Mouse (Mus musculus): ENCODE measurements at regions not wholly inside any gene's neighbourhood (a gene's known extent, or its start where the extent isn't known, plus 50 kb on each side); places are given as distances from the start of the nearest gene placed in this dataset.

DNA sequence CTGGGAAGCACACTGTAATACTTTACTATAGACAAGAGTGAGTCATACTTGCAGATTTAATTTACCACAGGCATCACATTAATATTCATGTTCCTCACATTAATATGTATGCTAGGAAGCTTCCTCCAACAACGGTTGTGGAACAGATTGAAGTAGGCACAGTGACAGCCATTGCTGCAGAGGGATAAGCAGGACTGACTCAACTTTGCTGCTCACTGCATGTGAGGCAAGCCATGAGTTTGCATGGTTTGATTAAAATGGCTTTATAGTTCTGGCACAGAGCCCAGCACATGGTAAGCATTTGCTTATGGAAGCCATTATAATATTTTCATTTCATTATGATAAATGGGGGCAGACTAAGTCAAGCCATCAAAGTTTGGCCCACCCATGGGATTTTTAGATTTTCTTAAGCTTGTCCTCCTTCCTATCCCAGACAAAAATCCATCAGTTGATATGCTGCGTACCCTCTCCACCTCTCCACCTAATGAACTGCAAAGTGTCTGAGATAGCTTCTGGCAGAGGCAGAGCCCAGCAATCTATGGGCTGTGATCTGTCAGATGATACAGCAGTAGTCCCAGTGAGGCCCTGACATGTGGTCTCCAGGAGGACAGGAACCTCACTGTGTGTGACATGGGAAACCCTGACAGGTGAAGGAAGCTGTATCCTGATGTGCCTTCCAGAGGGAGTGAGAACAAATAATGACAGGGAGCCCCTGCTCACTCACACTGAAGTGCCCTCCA is 109.6 kb upstream of the Arrdc4 start:
- DNase-seq (ENCODE audit: low spot score in 2 of 2), result peak; percentile 14 to 20

DNA sequence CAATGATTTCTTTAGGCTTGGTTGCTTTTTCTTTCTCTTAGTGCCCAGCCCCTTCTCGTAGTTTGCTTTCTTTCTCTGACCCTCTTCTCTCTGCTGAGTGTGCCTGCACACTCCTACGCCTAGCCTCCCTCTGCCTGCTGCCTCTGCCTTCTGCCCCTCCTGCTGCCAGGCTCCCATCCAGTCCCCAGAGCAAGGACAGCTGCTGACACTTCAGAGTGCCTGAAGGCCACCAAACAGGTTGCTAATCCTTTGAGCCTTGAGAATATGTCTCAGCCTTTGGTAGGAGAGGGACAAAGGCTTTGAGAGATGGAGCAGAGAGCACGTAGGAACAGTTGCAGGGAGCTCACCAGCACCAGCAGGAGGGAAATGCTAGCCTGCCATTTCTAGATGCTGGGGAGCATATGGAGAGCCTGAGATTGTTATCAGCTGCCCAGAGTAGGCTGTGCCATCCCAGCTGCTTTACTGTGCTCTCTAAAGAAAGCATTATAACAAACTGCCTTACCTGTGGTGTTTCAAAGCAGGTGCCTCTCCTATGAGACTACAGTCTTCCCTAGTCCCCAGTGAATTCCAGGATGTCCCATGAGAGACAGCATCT is 103.0 kb upstream of the Arrdc4 start:
- peak; percentile 38 to 57 for DNase-seq (ENCODE audit: low spot score in 2 of 2)

DNA sequence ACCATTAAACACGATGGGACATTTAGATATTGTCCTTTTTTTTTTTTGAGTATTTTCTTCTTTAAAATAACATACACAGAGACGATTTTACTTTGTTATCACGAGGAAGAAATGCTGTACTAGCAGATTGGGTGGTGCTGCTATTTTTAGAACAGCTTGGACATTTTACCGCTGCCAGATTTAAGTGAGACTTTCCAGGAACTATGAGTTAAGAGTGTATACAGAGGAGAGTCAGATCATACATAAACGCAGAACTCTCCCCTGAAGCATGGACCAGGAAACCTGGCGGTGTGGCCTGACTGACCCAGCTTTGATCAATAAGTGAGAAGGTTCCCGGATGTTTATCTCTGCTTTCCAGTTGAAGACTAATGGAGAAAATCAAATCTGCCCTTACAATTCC is 95.6 kb upstream of the Arrdc4 start:
- no peak for DNase-seq (ENCODE audit: low spot score in 2 of 2)

DNA sequence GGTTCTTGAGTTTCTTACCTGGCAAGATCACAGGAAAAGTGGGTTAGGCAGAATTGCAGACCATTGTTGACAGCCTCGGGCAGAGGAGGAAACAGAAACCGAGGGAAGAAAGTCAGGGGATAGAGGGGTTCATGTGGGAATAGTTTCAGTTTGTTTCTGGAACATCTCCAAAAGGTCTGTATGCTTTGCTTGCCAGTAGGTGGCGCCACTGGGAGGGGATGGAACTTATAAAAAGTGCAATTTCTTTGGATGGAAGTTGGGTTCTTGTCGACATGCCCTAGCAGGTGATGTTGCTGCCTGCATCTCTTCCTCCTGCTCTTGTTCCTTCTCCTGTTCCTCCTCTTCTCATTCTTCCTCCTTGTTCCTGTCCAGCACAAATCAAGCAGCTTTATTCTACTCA is 94.3 kb upstream of the Arrdc4 start:
- DNase-seq (ENCODE audit: low spot score in 2 of 2), result no peak

DNA sequence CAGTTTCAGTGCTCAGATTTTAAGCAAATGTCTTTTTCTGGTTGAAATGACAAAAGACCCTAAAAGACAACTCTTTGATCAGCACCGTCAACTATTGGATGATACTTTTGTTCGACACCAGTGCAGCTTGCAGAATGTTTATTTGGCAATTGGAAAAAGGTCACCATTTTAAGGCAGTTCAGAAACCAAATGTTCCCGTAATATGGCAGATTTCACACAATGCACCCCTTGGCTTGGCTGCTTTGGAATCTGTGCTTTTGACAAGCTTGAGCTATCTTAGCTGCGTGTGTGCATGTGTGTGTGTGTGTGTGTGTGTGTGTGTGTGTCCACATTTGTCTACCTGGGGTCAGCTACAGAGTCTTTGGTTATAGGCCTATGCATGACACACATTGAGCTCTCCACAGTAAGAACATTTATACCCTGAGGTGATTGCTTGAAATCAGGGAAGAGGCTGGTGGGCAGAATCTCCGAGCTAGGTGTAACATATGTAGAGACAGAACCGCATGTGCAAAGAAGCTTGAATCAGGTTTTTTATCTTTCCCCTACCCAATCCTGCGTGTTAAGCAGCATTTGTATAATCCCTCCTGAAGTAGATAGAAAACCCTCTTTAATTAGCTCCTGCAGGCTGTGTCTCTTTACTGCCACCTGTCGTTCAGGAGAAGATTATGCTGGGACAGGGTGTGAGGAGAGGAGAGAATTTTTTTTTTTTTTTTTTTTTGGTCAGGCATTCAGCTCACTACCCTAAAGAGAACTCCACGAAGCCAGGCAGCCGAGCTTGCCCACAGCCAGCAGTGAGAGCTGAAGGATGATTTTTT is 85.1 kb upstream of the Arrdc4 start:
- DNase-seq (ENCODE audit: low spot score in 2 of 2), result no peak

DNA sequence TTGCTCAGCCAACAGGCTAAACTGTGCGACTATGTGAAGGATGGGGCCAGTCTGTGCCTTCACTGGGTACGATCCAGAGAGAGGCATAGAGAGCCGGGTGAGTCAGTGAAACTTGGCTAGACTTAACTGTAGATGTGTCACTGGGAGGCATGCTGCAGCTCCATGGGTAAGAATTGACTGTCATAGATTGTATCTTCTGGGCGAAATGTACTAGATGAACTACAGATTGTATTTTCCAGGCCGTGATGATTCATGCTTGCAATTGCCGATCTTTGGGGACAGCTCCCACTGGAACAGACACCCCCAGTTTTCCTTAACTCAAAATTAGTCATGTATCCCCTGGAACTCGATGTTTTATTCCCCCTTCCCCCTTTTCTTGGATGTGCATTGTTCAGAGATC is 84.5 kb upstream of the Arrdc4 start:
- peak; percentile 51 to 56 for DNase-seq (ENCODE audit: low spot score in 2 of 2)

DNA sequence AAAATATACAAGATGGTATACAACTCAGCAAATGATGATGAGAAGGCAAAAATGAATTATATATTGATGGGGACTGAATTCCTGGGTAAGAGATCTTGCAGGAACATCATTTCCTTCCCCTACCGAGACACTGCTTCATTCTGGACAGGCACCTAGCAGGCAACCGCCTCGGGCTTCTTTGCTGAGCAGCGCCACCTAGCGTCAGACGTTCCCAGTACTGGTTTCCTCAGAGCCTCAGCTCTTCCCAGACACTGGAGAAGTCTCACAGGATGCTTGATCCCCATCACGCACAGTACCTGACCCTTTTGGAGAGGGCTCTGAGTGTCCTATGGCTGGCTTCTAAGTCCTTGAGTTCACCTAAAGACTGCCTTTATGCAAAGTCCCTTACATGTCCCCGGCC is 80.8 kb upstream of the Arrdc4 start:
- DNase-seq (ENCODE audit: low spot score in 2 of 2), result peak; percentile 91 to 94

DNA sequence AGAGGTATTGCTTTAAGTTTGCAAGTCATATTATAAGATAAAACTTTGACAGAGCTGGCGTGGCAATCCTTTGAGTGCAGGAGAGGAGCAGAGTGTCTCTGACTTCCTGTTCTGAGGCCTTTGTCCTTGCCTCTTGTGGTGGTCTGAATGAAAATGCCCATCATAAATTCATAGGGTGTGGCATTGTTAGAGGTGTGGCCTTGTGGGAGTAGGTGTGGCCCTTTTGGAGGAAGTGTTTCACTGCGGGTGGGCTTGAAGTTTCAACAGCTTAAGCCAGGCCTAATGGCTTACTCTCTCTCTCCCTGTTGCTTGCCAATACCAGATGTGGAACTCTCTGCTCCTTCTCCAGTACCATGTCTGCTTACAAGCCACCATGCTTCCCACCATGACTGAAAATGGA is 75.4 kb upstream of the Arrdc4 start:
- no peak for DNase-seq (ENCODE audit: low spot score in 2 of 2)

DNA sequence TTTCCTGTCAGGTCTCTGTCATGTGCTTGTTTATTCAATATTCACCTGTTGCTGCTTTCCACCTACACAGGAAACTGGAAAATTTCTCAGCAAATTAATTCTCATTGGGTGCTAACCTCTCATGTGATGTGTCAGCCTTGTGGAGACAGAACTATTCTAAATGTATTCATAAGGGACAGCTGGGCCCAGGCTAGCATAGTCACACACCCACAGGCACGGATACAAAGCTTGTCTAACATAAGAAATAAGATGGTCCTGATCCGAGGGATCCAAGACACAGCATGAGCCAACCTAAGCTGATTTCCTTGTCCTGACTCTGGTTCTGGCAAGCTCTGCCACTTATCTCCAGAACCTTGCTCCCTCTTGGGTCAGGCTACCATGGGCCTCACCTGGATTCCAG is 74.6 kb upstream of the Arrdc4 start:
- DNase-seq (ENCODE audit: low spot score in 2 of 2), result no peak

DNA sequence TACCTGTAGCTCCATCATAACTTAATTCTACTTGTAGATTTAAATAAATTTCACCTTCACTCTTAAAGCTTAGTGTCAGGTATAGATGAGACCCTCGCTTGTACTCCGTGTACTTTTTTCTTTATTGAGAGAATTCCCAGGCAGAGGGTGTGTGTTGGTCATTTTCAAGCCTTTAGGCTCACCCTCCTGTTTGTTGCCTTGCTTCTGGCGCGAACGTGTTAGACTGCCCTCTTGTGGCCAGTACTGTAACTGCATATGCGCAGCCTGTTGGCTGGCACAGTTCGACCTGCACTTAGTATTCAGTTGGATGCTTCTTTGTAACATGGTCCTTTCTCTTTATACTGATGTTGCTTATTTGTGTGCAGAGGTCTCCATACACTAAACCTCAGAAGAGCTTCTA is 74.1 kb upstream of the Arrdc4 start:
- peak; percentile 71 to 72 for DNase-seq (ENCODE audit: low spot score in 2 of 2)

DNA sequence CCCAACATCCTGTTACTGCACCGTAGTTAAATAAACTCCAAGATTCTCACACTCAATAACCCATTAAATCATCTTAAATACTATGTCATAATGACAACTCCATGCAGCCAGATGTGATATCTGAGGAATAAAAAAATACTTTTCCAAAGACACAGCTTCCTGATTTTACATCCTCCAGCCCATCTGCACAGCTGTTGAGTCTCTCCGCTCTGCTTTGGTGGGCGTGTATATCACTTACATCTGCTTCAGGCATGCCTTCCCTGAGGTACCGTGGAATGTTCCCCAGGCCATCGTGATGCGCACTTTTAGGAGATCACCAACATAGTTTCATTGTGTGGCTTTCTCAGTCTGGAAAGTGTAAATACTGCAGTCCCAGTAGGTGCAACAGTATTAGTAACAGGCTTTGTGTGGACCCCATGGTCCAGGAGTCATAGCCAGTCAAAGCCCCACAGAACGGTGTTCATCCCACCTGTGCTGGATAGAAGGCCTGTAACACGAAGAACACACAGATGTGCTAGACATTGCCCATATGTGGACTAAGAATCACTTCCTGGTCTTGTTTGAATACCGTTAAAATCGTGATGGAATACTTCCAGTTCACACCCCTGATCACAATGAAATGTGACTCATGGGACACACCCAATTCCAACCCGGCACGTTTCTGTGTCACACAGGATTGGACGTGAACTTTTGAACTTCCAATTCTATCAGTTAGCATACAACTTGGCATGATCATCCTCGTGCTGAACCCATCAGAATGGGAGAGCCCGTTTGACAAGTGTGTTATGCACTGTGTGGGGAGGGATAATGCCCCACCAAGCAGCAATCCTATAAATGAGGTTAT is 66.0 kb upstream of the Arrdc4 start:
- DNase-seq (ENCODE audit: low spot score in 2 of 2), result no peak

DNA sequence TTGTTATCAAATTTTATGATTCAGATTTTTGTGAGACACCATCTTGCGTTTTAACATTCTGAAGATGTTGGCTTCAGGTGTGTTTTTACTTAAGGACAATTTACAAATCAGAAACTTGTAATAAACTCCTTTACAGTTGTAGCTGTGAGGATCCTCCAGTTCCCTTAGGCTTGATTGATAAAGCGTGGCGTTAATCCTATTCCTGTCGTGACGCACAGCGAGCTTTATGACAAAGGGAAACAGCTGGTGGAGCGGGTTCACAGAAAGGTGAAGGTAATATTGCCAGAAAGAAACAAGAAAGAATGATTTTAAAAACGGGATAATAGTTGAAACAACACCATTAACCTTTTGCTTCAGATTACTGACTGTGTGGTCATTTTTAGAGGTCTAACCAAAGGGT is 60.7 kb upstream of the Arrdc4 start:
- DNase-seq (ENCODE audit: low spot score in 2 of 2), result no peak
